Mouse (Mus musculus) brain, adult 2 months (tissue): ENCODE data around the gene Ism1.
A peak's percentile ranks its signal among the peaks of the same experiment; 100 is the strongest.

ENCODE experiments used
- DNase-seq: peaks from one replicate; pipeline ENCODE4 v3.0.0; 2011; ENCODE audit warnings: low read depth, low spot score

Ism1 gene

DNA sequence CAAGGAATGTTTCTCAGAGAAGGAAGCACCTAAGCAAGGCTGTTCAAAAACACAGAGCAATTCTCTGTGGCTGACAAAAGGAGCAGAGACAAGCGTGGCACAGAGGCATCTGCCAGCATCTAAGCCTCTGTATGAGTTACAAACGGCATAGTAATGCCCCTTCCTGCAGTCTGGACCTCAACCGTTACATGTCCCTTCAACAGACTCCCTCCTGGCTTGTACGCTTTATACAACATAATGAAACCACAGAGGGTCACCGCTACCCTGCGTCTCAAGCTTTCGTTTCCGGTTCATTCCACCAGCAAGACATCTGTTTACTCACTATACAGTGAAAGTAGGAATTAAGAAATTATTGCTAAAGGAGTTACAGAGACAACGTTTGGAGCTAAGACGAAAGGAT lies 34.1 kb downstream of the Ism1 start:
- DNase-seq = no peak

DNA sequence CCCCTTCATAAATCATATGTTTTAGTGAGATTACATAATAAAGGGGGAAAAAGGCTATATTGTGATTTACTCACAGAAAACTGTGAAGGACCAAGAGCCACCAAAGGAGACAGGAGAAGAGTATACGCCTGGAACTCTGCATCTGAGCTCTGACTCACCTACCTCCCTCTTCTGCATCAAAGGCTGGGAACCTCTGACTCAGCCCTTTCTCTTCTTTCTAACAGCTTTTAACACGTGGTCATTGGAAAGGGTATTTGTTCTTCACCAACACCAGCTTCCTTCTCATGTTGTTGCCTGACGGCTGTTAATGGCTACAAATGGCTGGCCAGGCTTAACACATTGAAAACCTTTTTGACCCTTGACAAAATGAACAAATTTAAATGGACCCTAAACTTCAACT lies 36.2 kb downstream of the Ism1 start:
- DNase-seq = peak; percentile 26

DNA sequence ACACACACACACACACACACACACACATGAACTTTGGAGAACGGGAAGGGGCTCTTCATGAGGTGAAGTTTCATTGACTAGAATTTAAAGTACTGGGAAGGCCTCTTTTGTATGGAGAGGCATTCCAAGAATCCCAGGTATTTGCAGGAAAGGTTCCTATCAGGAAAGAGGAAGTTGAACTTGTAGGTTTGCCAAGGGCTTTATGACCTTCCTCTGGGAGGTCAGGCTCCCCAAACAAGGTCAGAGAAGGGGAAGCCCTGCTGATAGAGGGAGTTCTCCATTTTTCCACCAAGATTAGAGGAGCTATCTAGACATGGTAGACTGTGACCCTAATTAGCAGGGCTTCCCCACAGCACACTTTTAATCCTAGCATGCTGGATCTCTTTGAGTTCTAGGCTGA lies 39.8 kb downstream of the Ism1 start:
- no peak for DNase-seq

DNA sequence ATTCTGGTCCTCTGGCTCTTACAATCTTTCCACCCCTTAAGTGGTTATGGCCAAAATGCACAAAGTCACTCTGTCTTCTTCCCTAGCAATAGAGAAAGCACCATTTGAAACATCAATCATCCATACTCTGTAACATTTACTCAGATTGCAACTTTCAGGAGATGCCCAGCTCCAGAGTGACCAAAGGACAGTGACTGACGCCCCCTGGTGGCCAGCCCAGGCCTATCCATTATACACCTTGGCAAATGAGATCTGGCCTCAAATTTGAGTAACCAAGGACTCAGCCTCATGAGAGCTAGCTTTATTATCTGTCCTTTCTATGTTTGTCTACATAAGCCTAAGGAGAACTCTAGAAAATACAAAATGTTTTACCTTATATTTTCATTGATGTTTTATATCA lies 44.7 kb downstream of the Ism1 start:
- DNase-seq = peak; percentile 65

DNA sequence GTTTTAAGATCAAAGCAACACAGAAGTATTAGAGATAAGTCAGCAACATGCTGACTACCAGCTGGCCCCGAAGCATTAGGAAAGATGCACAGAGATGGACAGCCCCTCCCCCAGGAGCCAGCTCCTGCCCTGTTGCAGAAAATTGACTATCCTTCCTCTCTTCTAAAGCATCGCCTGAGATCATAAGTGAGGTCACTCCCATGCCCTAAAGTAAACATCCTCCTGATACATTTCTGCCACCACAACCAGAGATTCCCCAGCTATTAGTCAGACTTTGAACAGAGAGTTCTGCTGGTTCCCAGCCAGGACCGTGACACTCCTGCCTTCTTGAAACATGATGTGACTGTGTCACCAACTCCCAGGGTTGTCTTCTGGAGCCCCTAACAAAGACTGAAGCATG lies 45.3 kb downstream of the Ism1 start:
- DNase-seq = no peak

DNA sequence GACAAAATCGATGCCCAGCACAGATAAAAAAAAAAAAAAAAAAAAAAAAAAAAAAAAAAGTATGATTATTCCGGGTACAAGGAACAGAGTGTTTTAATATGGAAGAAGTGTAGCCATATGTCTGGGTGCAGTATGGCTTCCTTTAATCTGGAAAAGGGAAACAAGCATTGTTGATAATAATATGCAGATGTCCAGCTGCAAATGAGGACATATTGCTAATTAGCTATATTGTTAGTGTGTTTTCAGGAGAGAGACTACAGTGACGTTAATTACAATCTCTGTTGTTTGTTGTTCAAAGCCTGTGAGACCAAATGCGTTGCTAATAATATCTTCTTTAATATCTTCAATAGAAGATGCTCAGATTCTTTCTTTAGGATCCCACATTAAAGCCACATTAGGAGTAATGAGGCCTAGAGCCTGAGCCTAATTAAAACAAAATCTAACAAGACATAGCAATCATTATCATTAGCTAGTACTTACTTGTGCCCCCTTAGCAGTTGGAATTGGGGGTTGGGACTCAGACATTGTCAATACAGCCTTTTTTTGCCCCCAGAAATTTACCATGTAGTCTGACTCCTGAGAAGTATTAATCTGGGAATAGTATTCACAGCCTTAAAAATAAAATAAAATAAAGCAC lies 46.3 kb downstream of the Ism1 start:
- DNase-seq = no peak

DNA sequence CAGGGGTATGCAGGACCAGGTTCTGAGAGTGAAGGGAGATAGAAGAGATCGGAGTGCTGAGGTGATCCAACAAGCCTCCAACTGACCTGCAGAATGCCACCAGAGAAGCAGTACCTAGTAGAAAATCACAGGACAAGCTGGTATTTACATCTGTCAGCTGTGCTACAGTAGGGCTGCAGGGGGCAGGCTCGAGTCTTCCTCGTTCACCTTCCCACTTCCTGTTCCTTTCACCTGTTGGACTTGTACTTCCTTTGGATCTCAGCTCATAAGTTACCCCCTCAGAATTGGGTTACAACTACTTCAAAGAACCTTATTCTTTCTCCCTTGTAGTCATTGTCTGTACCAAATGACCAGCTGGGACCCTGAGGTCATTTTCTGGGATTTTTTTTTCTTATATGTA lies 47.4 kb downstream of the Ism1 start:
- no peak for DNase-seq

DNA sequence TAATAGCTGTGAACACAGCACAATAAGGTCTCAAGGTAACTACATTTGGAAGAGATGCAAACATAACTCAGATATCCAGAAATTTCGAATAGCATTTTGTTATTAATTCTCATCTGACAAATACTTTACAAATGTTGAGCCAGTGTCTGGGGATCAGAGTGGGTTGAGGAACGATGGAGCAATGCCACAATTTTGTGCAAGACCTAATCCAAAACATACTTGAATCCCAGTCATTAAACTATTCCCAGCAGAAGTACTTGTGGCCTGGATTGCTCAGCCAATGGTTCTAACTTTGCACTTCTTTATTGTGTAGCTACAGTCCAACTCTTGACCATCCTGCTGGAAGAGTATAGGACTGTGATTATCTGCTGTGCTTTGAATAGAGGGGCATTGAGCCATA lies 50.1 kb downstream of the Ism1 start:
- no peak for DNase-seq

DNA sequence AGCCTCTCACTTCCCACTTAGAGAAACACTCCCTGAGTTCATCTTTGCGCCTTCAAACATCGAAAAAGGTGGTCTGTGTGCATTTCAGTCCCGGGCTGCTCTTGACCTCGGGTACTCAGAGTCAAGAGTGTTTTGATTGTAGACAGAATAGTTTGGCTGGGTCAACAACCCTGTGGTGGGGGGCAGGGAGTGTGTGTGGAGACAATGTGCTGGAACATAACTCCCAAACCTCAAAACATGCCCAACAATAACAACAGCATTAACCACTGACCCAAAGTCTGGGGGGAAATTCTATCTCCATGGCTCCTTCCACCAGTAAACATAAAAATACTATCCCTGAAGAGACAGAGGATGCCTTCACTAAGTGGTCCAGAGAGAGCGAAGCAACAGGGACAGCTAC lies 51.4 kb downstream of the Ism1 start:
- DNase-seq = no peak

DNA sequence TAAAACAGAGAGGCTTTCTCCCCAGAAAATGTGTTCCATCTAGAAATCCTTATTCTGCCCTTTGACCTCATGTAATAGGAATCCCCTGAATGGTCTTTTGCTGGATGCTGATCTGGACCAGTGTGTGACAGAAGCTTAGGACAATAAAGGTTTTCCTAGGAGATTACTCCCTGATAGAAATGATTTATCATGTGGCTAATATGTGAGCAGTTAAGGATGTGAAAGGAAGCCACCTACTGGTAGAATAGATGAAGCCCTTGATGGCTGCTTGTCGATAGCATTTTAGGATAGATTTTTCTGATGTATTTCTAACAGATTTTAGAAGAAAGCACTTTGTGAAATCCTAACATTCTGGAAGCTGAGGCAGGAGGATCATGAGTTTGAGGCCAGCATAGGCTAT lies 64.4 kb downstream of the Ism1 start:
- DNase-seq = peak; percentile 34

DNA sequence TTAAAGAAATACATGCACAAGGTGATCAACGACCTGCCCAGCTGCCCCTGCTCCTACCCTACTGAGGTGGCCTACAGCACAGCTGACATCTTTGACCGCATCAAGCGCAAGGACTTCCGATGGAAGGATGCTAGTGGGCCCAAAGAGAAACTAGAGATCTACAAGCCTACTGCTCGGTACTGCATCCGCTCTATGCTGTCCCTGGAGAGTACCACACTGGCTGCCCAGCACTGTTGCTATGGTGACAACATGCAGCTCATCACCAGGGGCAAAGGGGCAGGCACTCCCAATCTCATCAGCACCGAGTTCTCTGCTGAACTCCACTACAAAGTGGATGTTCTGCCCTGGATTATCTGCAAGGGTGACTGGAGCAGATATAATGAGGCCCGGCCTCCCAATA lies 79.0 kb downstream of the Ism1 start:
- no peak for DNase-seq

DNA sequence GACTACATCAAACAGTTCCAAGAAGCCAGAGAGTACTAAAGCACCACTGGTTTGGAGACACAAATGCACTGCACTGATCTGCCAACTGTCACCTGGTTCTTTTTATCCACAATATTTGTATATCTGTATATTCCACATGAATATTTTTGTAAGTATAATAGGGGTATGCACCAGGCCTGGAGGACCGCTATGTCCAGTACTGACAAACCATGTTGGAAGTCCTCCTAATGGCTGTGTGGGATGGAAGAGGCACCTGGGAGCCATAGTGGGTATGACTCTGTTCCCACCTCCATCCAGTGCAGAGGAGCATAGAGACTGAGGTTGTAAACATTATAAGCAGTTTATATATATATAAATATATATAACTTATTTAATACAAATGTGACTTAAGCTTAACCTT lies 79.5 kb downstream of the Ism1 start:
- no peak for DNase-seq

DNA sequence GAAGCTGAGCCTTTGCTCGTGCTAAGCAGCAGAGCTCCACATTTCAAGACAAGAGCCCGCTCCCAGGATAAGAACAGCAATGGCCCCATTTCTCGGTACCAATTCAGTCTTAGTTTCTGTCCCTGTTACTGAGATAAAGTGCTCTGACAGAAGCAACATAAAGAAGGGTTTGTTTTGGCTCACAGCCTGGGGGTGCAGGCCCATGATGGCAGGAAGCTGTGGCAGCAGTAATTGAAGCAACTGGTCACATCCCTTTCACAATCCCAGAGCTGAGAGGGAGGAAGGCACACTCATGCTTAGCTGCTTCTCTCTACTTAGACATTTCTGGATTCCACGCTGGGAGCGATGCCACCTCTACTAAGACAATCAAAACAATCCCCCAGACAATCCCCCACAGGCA lies 86.4 kb downstream of the Ism1 start:
- no peak for DNase-seq

DNA sequence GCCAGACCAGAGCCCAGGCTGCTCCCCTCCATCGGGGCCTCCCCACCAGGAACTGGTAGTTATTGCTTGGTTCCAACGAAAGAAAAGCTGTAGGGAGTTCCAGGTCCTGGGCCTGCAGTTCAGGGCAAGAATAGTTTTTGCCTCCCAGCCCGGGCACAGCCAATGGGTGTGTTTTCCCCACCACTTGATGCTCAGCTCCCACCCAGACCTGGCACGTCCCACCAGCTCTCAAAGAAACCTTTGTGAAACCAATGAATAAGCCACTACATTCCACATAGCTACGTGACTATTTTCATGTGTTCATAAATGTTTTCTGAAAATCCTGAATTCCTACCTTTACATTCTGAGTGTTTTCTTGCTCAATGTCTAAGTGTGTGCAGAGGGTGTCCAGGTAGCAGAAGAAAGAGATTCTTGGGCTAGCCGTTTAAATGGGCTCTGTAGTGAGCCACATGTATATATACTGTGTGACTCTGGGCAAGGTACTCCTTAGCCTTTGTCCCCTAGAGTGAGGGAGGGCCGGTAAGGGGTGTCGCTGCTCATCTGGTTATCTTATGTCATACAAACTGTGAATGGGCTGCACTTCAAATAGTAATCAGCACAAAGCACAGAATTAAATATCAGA lies 97.1 kb downstream of the Ism1 start:
- no peak for DNase-seq

DNA sequence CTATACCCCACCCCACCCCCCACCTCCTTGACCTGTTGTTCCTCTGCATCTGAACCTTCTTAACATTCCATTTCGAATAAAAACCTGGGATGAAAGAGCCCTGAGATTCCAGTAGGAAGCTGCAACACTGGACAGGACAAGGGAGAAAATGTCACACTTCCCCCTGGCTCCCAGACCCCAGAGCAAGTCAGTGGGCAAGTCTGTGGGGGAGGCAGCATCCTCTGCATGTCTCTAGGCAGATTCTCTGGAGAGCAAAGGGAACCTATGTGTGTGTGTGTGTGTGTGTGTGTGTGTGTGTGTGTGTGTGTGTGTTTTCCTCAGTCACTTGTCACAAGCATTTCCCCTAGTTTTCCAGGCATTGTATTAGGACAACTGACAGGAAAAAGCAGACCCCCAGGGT lies 98.7 kb downstream of the Ism1 start:
- DNase-seq = no peak

DNA sequence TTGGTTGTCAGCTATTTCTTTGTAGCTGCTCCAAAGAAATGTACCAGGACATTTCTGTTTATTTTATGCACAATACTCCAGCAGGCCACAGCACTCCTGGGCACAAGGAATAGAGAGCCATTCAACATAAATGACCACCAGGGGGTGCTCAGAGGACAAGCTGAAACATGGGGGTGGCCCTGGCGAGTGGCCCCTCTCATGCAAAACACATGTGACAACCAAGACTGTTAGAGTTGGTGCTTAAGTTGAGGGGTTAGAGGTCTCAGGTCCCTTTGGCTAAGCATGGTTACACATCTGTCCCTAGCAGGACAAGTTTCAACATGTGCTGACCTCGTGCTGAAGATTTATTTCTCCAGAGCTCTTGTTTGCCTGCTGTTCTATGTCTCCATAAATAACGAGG lies 100.3 kb downstream of the Ism1 start:
- peak; percentile 21 for DNase-seq

DNA sequence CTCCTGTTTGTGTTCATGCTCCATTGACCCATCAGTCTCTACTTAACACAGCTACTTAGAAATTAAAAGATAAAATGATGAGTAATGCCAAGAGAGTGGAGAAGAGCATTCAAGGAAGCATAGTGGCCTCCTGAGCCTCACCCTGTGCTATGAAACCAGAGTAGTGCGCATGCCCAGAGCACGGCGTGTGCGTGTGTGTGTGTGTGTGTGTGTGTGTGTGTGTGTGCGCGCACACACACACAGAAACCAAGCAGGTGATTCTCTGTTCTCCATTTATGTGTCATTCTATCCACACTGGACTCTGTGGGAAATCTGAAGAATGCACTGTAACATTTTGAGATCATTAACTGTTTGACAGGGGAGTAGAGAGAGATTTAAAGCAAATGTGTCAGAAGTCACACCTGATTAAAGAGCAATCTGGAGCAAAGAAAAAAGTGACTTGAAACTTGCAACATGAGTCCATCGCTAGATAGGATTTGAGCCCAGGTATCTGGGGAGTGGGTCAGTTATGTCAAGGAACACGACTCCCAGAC lies 105.4 kb downstream of the Ism1 start:
- no peak for DNase-seq

DNA sequence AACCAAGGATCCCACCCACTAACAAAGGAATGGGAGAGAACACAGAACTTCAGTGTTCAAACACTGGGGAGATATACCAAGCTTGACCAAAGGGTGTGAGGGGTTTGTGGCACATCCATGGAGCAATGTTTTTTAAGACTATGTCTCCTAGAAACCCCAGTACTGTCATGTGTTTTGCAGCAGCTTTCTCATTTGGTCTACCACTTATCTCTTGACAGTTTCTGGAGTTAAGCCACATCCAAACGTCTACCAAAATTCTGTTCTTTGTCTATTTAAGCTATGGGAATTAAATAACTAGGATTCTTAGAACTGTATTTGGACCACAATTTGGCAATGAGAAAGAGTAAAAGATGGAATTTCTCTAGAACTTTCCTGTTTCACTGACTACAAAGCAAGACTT lies 106.5 kb downstream of the Ism1 start:
- peak; percentile 27 for DNase-seq

DNA sequence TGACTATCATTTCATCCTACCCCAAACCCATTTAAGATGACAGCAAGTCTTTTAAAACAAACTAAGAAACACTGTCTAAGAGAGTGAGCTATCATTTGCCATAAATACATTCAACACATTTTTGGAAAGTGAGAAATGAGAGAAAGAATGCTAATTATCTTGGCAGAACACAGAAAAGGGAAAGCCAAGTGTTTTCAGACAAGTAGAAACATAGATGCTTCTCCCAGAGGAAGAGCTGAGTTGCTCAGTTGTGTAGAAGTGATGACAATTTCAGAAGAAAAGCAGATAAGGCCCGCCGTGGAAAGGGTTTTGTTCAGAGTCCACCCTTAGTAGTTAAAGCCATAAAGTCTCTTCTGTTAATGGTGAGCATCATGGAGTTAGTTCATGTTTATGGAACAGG lies 107.0 kb downstream of the Ism1 start:
- DNase-seq = peak; percentile 56

DNA sequence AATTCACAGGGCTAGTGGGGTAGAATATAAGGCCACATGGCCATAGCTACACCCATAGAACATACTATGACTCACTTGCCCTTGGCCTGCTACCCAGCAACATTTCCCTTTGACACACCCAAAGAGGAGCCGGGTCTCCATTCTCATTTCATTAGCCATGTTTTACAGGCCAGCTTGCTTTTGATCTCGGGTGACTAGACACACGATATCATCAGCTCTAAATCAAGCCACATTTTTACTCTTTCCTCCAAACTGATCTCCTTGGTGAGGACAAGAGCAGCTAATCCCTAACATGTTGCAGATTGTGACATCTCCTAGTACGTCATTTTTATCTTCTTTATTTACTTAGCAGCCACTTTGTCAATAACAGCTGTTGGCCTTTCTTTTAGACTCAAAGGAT lies 110.7 kb downstream of the Ism1 start:
- DNase-seq = no peak

DNA sequence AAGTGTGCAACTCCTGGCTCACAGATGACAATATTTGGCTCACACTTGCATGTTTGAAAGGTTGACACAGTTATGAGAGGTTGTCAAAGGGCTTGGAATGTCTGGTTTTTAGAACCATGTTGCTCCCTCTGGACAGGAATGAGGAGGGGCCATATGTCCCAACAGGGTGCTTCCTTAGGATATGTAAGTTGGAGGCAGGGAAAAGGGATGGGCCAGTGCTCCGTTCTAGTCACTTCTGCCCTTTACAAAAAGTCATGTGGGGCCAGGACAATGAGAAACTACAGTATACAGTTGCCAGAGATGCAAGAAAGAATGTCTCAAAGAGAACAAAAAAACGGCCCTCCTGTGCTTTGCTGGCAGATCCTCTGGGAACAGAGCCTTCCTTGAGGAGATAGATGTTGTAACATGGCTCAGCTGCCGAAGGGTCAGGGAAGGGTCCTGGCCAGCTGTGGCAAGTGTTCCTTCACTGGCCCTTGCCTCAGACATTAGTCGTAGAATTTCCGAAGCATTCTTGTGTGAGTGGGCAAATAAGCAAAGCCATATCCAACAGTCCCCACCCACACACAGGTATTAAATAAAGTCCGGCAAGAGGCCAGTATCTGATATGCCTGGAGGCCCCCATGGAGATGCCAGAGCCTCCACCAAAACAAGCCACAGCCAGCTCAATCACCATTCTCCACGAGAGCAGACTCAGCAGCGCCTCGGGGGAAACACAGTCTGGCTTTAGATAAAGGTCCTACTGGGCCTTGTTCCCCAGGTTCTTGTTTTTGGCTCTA lies 114.6 kb downstream of the Ism1 start:
- no peak for DNase-seq

DNA sequence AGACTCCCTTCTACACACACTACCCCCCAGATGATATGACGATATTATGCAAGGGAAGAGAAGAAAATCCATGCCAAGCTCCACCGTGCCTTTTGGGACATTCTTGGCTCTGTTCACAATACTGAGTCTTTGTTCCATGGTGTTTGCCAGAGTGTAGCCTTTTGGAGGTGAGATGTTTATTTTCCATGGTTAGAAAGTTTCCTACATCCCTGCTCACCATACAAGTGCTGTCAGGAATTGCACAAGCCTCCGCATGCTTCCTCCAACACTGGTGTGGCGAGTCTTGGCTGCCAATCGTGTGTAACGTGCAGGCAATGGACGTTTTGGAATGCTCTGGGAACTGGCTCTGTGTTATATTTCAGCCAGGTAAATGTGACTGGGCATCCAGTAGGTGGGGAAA lies 126.1 kb downstream of the Ism1 start:
- DNase-seq = no peak

DNA sequence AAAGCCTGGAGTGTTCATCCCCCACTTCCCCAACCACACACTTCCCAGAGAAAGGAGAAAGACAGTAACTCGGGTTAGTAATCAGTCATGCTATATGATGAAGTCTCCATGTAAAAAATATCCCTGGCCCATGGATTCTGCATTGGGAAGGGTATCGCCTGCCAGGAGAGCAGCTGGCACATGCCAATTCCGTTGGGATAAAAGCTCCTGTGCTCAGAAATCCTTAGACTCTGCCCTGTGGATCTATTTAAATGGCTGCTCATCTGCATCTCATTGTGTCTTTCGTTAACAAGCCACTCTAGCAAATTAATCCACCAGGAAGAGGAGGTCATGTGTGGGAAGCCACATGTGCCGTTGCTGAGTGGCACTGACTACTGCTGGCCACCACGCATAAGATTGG lies 129.9 kb downstream of the Ism1 start:
- DNase-seq = no peak
